Comparison of ENCODE assay signal across 7 mouse cellular contexts in the genomic region with DNA sequence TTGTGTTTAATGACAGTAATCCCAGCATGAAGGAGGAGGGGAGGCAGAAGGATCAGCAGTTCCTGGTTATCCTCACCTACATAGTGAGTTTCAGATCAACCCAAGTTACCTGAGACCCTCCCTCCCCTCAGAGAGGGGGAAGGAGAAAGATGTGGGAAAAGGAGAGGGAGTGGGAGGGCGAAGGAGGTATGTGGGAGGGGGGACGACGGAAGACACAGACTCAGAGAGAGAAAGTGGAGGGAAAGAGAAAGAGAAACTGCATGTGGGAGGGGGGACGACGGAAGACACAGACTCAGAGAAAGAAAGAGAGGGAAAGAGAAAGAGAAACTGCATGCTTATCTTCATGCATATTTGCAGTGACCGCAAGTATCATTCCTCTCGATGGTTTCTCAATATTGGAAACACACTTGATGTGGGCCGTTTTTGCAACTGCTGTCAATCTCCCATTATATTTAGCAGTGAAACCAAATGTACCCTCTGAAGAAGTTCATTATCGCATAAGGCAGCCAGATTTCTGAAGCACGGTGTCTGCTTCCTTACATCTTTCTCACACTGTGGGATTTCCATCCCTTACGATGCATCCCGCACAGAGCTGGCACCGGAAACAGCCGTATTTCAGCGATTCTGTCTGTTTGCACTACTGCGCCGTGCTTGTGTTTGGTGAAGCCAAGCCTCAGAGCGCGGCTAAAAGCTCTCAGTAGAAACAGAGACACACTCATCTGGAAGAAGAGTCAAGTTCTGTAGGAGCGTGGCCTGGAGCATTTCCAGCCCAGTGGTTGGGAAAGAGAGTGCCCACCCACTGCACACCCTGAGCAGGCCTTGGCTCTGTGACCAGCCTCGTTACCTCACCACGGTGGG. TPM values are rescaled to one million over a fixed set of nuclear protein-coding genes. Genes with fewer than 3 reads are reported as not detected.
DNase-seq lines count a peak whose midpoint lies in the region; ATAC-seq and TF ChIP-seq lines count a peak whose summit lies in the region.

No protein-coding gene starts in this region.

- H3K36me3 ChIP-seq in kidney, postnatal 0 days (ENCODE audit: insufficient read depth, low read length): no peaks in the 10 kb centered on the region
- no peaks in the 10 kb centered on the region for H3K36me3 ChIP-seq in embryonic facial prominence, embryonic 15.5 days
- H3K36me3 ChIP-seq in stomach, postnatal 0 days (ENCODE audit: control insufficient read depth, insufficient read depth, low read length): no peaks in the 10 kb centered on the region

- DNase-seq in kidney, postnatal 0 days (ENCODE audit: low spot score): peak; percentile 7
- no peak for DNase-seq in kidney, adult 18-20 months
- DNase-seq in MN1 (ENCODE audit: low spot score): peak; percentile 65
- peak; percentile 29 to 33 for DNase-seq in layer of hippocampus, postnatal 25 days (ENCODE audit: extremely low spot score in 1 of 2, low spot score in 1 of 2)
- DNase-seq in stomach, postnatal 0 days (ENCODE audit: low spot score): peak; percentile 25
- DNase-seq in adrenal gland, postnatal 4 days (ENCODE audit: low spot score in 2 of 2): no peak

- no peak for TF ChIP-seq EP300 in stomach, postnatal 0 days (optimal IDR thresholded peaks at IDR 0.05)

- no peak for ATAC-seq in kidney, postnatal 0 days (replicated peaks; ENCODE audit: low FRiP score, low read depth)
- ATAC-seq in embryonic facial prominence, embryonic 15.5 days (ENCODE audit: insufficient number of reproducible peaks, low FRiP score, low TSS enrichment, low read depth): peak; percentile 65
- 0 out of 2 replicates have a peak, but pooled peaks have one; percentile 26 for ATAC-seq in stomach, postnatal 0 days (ENCODE audit: low FRiP score, low TSS enrichment)

- TF ChIP-seq CTCF in kidney, postnatal 0 days (IDR thresholded peaks at IDR 0.05; ENCODE audit: low read depth): no peak
- TF ChIP-seq CTCF in stomach, postnatal 0 days (IDR thresholded peaks at IDR 0.05; ENCODE audit: low read depth): no peak

- H3K9ac ChIP-seq in kidney, postnatal 0 days (ENCODE audit: low read depth, low read length): 0 out of 2 replicates have a peak overlapping the region, but pooled peaks have one; percentile 13
- H3K9ac ChIP-seq in embryonic facial prominence, embryonic 15.5 days: no peak overlapping the region
- H3K9ac ChIP-seq in stomach, postnatal 0 days (ENCODE audit: low read length): peak overlapping the region; percentile 18; the same call in 1 of the 2 replicates

- H3K27me3 ChIP-seq in kidney, postnatal 0 days (ENCODE audit: insufficient read depth, low read length): no peaks in the 10 kb centered on the region
- H3K27me3 ChIP-seq in embryonic facial prominence, embryonic 15.5 days: no peaks in the 10 kb centered on the region
- H3K27me3 ChIP-seq in stomach, postnatal 0 days (ENCODE audit: control insufficient read depth, insufficient read depth, low read length): no peaks in the 10 kb centered on the region

- no peaks in the 10 kb centered on the region; the same call in 1 of the 2 replicates for H3K4me1 ChIP-seq in kidney, postnatal 0 days (replicated peaks; ENCODE audit: insufficient read depth, low read length)
- H3K4me1 ChIP-seq in embryonic facial prominence, embryonic 15.5 days: peaks cover 13% of the 10 kb centered on the region
- no peaks in the 10 kb centered on the region for H3K4me1 ChIP-seq in stomach, postnatal 0 days (replicated peaks; ENCODE audit: control insufficient read depth, insufficient read depth)

- peak overlapping the region; percentile 25; the same call in 1 of the 2 replicates for H3K4me2 ChIP-seq in kidney, postnatal 0 days (ENCODE audit: low read length)
- H3K4me2 ChIP-seq in embryonic facial prominence, embryonic 15.5 days (replicated peaks): peak overlapping the region; percentile 45
- H3K4me2 ChIP-seq in stomach, postnatal 0 days (replicated peaks; ENCODE audit: low read depth): peak overlapping the region; percentile 38

- H3K9me3 ChIP-seq in kidney, postnatal 0 days (replicated peaks; ENCODE audit: low read length): no peaks in the 10 kb centered on the region
- H3K9me3 ChIP-seq in embryonic facial prominence, embryonic 15.5 days (replicated peaks): no peaks in the 10 kb centered on the region
- H3K9me3 ChIP-seq in stomach, postnatal 0 days (ENCODE audit: control insufficient read depth, low read length): no peaks in the 10 kb centered on the region

- H3K27ac ChIP-seq in kidney, postnatal 0 days: no peak overlapping the region
- peak overlapping the region; percentile 86 for H3K27ac ChIP-seq in embryonic facial prominence, embryonic 15.5 days (replicated peaks)
- peak overlapping the region; percentile 49; the same call in 1 of the 2 replicates for H3K27ac ChIP-seq in stomach, postnatal 0 days (replicated peaks)

- 55% methylated on average over 22 of the region's 22 CpGs for WGBS in kidney, postnatal 0 days
- 36% methylated on average over 22 of the region's 22 CpGs for WGBS in embryonic facial prominence, embryonic 15.5 days
- WGBS in stomach, postnatal 0 days: 51% methylated on average over 22 of the region's 22 CpGs

- H3K4me3 ChIP-seq in kidney, postnatal 0 days (replicated peaks; ENCODE audit: low read depth, low read length): no peak overlapping the region
- H3K4me3 ChIP-seq in embryonic facial prominence, embryonic 15.5 days (replicated peaks): peak overlapping the region; percentile 26
- H3K4me3 ChIP-seq in stomach, postnatal 0 days (ENCODE audit: low read depth, low read length): peak overlapping the region; percentile 14; the same call in 1 of the 2 replicates

RNA-seq across cellular contexts. Expression of gene Tead1, which starts 58.6 kb away (rescaled TPM):
- polyA plus RNA-seq in kidney, postnatal 0 days (2015; fragmentation: Nextera tagmentation; extraction: Ambion mirVana): 14.9 and 17.1 TPM in 2 replicates
- polyA plus RNA-seq in embryonic facial prominence, embryonic 15.5 days (2015; fragmentation: Nextera tagmentation; extraction: Ambion mirVana): 28.8 and 32.6 TPM in 2 replicates
- total RNA-seq in layer of hippocampus, postnatal 25 days (2021): 10 to 100 TPM; 19.6 to 28.6 TPM
- 13.5 and 13.9 TPM in 2 replicates for polyA plus RNA-seq in stomach, postnatal 0 days (2015; fragmentation: Nextera tagmentation; extraction: Ambion mirVana)
- total RNA-seq in adrenal gland, postnatal 4 days (2021): 10 to 100 TPM; 66.2 to 74.8 TPM

Comparison
In these comparisons a context has a peak if more than half of its experiments do, and no peak if none do; other contexts are left out.
1. DNase-seq: peak in kidney, postnatal 0 days (single experiment), MN1 (single experiment), layer of hippocampus, postnatal 25 days (2 of 2) and stomach, postnatal 0 days (single experiment); none in kidney, adult 18-20 months (single experiment) and adrenal gland, postnatal 4 days (0 of 2).
2. Peak in every context shown above with its lines, with median percentiles within 50 percentile points of each other: H3K4me2 ChIP-seq.